Mouse (Mus musculus) liver, embryonic 13.5 days (tissue): ENCODE measurements around the gene Egfr. TPM values are rescaled to one million over a fixed set of nuclear protein-coding genes. Genes with fewer than 3 reads are reported as not detected.

ENCODE experiments used
- ATAC-seq: fragments of 200-750 bp; cut with Nextera tagmentation; 2 replicates; pipeline ENCODE4 v1.8.0; 2017; ENCODE audit warnings: low read depth, mild to moderate bottlenecking, moderate number of reproducible peaks, moderate library complexity
- DNase-seq: peaks from one replicate; pipeline ENCODE4 v3.0.0; 2022
- H3K27ac ChIP-seq: fragments of 300-500 bp; sonication (generic); 2 replicates; pipeline ENCODE4 v1.5.1; 2015; ENCODE audit warnings: moderate library complexity, mild to moderate bottlenecking, inconsistent platforms
- H3K27me3 ChIP-seq: fragments of 300-500 bp; sonication (generic); 2 replicates; pipeline ENCODE4 v1.6.1; 2015; ENCODE audit warnings: mild to moderate bottlenecking, inconsistent platforms
- H3K36me3 ChIP-seq: fragments of 300-500 bp; sonication (generic); 2 replicates; pipeline ENCODE4 v1.6.1; 2015; ENCODE audit warnings: mild to moderate bottlenecking, inconsistent platforms
- H3K4me1 ChIP-seq: fragments of 300-500 bp; sonication (generic); replicated peaks from 2 replicates; pipeline ENCODE4 v1.6.1; 2015; ENCODE audit warnings: inconsistent platforms
- H3K4me2 ChIP-seq: fragments of 300-500 bp; sonication (generic); 2 replicates; pipeline ENCODE4 v1.6.1; 2015; ENCODE audit warnings: inconsistent platforms, mild to moderate bottlenecking, moderate library complexity
- H3K4me3 ChIP-seq: fragments of 300-500 bp; sonication (generic); replicated peaks from 2 replicates; pipeline ENCODE4 v1.5.1; 2015; ENCODE audit warnings: mild to moderate bottlenecking, inconsistent platforms
- H3K9ac ChIP-seq: fragments of 300-500 bp; sonication (generic); 2 replicates; pipeline ENCODE4 v1.6.1; 2015; ENCODE audit warnings: mild to moderate bottlenecking, inconsistent platforms
- H3K9me3 ChIP-seq: fragments of 300-500 bp; sonication (generic); replicated peaks from 2 replicates; pipeline ENCODE4 v1.6.1; 2016; ENCODE audit warnings: inconsistent platforms
- WGBS: fragments of 180-500 bp; shearing (Covaris S2); methylation state at CpG from one replicate; pipeline ENCODE4 v1.1.7; 2015; ENCODE audit not compliant: insufficient replicate concordance; 5-methylcytosine and 5-hydroxymethylcytosine counted together
- polyA plus RNA-seq: library from polyadenylated mRNA; unstranded; fragments of >200 nt; fragmentation: Nextera tagmentation; extraction: Ambion mirVana; gene quantifications from 2 replicates; pipeline ENCODE4 v1.2.1, GENCODE M21; 2015

Egfr gene
- polyA plus RNA-seq, 1 experiment from 2014 or later = 0.67 TPM

DNA sequence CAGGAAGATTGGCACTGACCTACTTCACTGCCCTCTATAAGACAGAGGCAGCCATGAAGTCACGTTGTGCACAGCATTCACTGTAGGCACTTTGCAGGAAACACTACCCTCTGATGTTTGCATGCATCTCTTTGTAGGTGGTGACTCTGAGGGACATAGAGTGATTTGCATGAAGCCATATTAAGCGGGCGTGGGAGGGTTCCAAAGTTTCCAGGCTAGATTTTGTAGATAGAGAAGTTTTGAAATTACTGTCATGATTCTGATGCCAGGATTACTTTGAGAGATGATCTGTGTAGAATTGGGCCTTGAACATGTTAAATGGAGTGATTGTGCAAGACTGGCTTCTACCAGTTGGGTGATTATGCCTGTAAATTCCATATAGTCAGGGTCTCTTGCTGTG is 86.8 kb downstream of the Egfr start:
- no peaks in the 10 kb centered on the region for H3K4me1 ChIP-seq
- 67% methylated on average over 3 of the region's 3 CpGs for WGBS
- H3K9me3 ChIP-seq = no peaks in the 10 kb centered on the region

DNA sequence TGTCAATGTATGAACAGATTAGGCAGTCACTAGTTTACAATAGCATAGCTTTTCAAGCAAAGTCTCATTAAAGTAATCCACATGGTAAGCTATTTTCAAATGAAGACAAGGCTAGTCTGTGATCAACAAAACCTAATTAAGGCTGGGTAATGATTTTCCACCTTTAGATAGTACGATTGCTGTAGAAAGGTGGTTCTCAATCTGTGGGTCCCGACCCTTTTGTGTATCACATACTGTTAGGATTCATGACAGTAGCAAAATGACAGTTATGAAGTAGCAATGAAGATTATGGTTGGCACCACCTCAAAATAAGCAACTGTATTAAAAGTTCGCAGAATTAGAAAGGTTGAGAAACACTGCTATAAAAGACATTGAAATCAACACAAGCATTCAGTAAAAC is 90.9 kb downstream of the Egfr start:
- Histone ChIP-seq H3K9me3 (no peaks in the 10 kb centered on the region), H3K27ac (no peak overlapping the region), H3K9ac (no peak overlapping the region), H3K27me3 (no peaks in the 10 kb centered on the region), H3K4me1 (no peaks in the 10 kb centered on the region), H3K36me3 (no peaks in the 10 kb centered on the region), H3K4me2 (no peak overlapping the region), H3K4me3 (no peak overlapping the region)
- 63% methylated on average over 3 of the region's 3 CpGs for WGBS
- ATAC-seq (no peak), DNase-seq (no peak)

More for the DNA sequence above, 86.8 kb downstream of the Egfr start:
- no peaks in the 10 kb centered on the region for H3K27me3 ChIP-seq
- H3K4me3 ChIP-seq = no peak overlapping the region
- ATAC-seq (no peak), DNase-seq (no peak)
- no peak overlapping the region for H3K4me2 ChIP-seq
- H3K9ac ChIP-seq = no peak overlapping the region
- no peaks in the 10 kb centered on the region for H3K36me3 ChIP-seq
- no peak overlapping the region for H3K27ac ChIP-seq

GRCm38 (mm10) chr11:16843889-16844568 is 92.0 kb downstream of the Egfr start:
- no peak overlapping the region for H3K4me3 ChIP-seq
- DNase-seq (no peak), ATAC-seq (no peak)
- no peaks in the 10 kb centered on the region for H3K9me3 ChIP-seq
- 28% methylated on average over 12 of the region's 12 CpGs for whole genome bisulfite sequencing
- H3K27me3 ChIP-seq = no peaks in the 10 kb centered on the region
- no peak overlapping the region; the same call in 1 of the 2 replicates for H3K27ac ChIP-seq
- no peaks in the 10 kb centered on the region for H3K4me1 ChIP-seq
- no peak overlapping the region for H3K4me2 ChIP-seq
- H3K36me3 ChIP-seq = no peaks in the 10 kb centered on the region
- no peak overlapping the region for H3K9ac ChIP-seq

DNA sequence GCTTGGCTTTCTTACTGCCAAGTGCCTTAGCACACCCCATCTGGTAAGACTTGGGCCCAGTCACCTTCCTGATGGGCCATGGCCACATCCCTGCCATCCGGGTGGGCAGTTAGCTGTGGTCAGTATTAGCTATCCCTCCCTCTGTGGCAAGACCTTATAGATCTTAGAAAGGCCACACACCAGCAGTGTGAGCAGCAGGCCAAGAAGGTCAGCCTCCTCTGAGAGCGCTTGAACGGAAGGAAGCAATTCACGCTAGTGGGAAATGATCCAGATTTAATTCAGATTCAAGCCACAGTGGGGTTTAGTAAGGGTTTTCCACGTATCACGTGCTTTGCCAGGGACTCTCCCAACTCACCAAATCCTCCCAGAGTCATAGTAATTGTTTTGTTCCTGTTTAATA is 96.9 kb downstream of the Egfr start:
- no peak overlapping the region for H3K27ac ChIP-seq

DNA sequence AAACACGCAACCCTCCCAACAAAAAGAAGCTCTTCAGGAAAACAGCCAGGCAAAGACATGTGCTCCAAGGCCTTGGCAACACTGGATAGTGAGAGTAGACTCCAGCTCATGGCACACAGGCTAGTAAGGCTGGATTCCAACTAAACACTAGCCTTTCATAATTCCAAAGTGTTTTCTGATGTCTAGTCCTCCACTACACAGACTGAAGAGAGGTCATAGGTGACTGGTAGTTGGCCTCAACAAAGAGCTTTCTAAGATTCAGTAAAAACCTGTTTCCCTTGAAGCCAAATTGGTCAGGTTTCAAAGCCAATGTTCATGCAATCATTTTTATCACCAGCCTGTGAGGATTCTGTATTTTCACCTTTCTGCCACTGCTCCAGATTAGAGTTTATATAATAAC is 99.4 kb downstream of the Egfr start:
- Histone ChIP-seq H3K36me3 (no peaks in the 10 kb centered on the region), H3K4me2 (no peak overlapping the region), H3K27me3 (no peaks in the 10 kb centered on the region), H3K9ac (no peak overlapping the region), H3K4me3 (no peak overlapping the region), H3K9me3 (no peaks in the 10 kb centered on the region), H3K4me1 (no peaks in the 10 kb centered on the region), H3K27ac (no peak overlapping the region)
- 79% methylated on average over 1 of the region's 1 CpGs for WGBS
- ATAC-seq (no peak), DNase-seq (no peak)

More for the DNA sequence above, 96.9 kb downstream of the Egfr start:
- Histone ChIP-seq H3K36me3 (no peaks in the 10 kb centered on the region), H3K9ac (no peak overlapping the region), H3K4me3 (no peak overlapping the region), H3K4me1 (no peaks in the 10 kb centered on the region), H3K4me2 (no peak overlapping the region), H3K9me3 (no peaks in the 10 kb centered on the region), H3K27me3 (no peaks in the 10 kb centered on the region)
- 67% methylated on average over 6 of the region's 6 CpGs for WGBS
- ATAC-seq (no peak), DNase-seq (no peak)

DNA sequence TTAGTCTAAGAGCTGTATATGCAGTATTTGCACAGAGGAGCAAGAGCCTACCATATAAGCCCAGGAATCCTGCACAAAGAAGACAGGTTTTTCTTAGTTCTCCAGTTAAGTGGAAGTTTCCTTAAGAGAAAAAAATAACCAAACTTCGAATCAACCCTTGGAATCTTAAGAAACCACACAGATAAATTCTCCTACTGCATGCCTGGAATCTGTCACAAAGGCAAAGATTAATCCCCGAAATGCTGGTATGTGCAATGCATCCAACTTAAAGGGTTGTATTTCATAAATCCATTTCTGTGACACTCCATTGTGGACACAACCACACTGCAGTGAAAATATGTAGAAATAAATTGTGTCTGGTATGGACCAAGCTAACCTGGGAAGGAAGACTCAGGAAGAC is 102.1 kb downstream of the Egfr start:
- no peaks in the 10 kb centered on the region for H3K36me3 ChIP-seq
- ATAC-seq (no peak), DNase-seq (no peak)
- WGBS = 32% methylated on average over 2 of the region's 2 CpGs
- no peak overlapping the region for H3K27ac ChIP-seq
- no peak overlapping the region for H3K9ac ChIP-seq
- H3K4me2 ChIP-seq = no peak overlapping the region
- no peak overlapping the region for H3K4me3 ChIP-seq
- no peaks in the 10 kb centered on the region for H3K27me3 ChIP-seq
- H3K9me3 ChIP-seq = no peaks in the 10 kb centered on the region
- no peaks in the 10 kb centered on the region for H3K4me1 ChIP-seq

GRCm38 (mm10) chr11:16857346-16857745 is 105.3 kb downstream of the Egfr start:
- DNase-seq (no peak), ATAC-seq (no peak)
- Histone ChIP-seq H3K9ac (no peak overlapping the region), H3K4me2 (no peak overlapping the region), H3K27me3 (no peaks in the 10 kb centered on the region), H3K4me3 (no peak overlapping the region), H3K9me3 (no peaks in the 10 kb centered on the region), H3K4me1 (no peaks in the 10 kb centered on the region), H3K27ac (no peak overlapping the region), H3K36me3 (no peaks in the 10 kb centered on the region)
- WGBS = 64% methylated on average over 2 of the region's 2 CpGs

GRCm38 (mm10) chr11:16861037-16861436 is 109.0 kb downstream of the Egfr start:
- 55% methylated on average over 6 of the region's 6 CpGs for WGBS
- Histone ChIP-seq H3K36me3 (no peaks in the 10 kb centered on the region), H3K4me1 (no peaks in the 10 kb centered on the region), H3K27ac (no peak overlapping the region), H3K27me3 (no peaks in the 10 kb centered on the region), H3K9me3 (no peaks in the 10 kb centered on the region), H3K9ac (no peak overlapping the region), H3K4me2 (no peak overlapping the region), H3K4me3 (no peak overlapping the region)
- no peak for DNase-seq
- ATAC-seq = no peak

DNA sequence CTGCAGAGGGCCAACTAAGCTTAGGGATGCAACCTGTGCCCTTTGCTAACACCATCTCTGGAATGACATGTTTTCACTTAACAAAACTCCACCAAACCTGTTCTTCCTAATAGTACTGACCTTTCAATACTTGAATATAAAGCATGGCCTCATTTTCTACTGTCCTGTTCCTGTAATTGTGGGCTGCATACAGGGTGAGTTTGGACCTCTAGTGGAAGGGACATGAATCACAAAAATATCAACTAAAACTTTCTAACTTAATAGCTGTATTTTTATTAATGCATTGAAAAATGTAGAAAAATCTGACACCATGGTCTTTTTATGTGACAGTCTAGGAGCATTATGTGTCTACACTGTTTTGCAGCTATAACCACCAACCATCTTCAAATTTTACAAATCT is 111.5 kb downstream of the Egfr start:
- no peak for ATAC-seq
- H3K27me3 ChIP-seq = no peaks in the 10 kb centered on the region
- no peaks in the 10 kb centered on the region for H3K4me1 ChIP-seq
- H3K36me3 ChIP-seq = no peaks in the 10 kb centered on the region
- no peak overlapping the region for H3K9ac ChIP-seq
- no peak for DNase-seq
- no peak overlapping the region for H3K27ac ChIP-seq
- H3K4me3 ChIP-seq = no peak overlapping the region
- no peak overlapping the region for H3K4me2 ChIP-seq
- H3K9me3 ChIP-seq = no peaks in the 10 kb centered on the region

GRCm38 (mm10) chr11:16864980-16865561 is 113.1 kb downstream of the Egfr start:
- WGBS = 34% methylated on average over 3 of the region's 3 CpGs
- ATAC-seq = no peak
- H3K27me3 ChIP-seq = no peaks in the 10 kb centered on the region

DNA sequence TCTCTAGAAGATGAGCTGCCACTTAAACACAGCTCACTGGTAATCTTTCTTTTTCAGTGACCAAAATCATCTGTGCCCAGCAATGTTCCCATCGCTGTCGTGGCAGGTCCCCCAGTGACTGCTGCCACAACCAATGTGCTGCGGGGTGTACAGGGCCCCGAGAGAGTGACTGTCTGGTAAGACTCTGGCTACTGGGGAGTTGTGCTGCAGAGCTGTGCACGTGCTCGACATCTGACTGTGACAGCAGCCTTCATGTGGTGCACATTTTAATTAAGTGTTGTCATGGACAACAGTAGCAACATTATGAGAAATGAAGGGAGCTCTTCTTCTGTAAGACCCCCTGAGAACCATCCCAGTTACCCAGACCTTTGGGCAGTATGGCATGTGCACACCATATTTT is 116.0 kb downstream of the Egfr start:
- no peak for ATAC-seq

More at GRCm38 (mm10) chr11:16864980-16865561, 113.1 kb downstream of the Egfr start:
- Histone ChIP-seq H3K36me3 (no peaks in the 10 kb centered on the region), H3K4me3 (no peak overlapping the region), H3K27ac (no peak overlapping the region), H3K9me3 (no peaks in the 10 kb centered on the region), H3K9ac (no peak overlapping the region), H3K4me2 (no peak overlapping the region), H3K4me1 (no peaks in the 10 kb centered on the region)
- DNase-seq = no peak

DNA sequence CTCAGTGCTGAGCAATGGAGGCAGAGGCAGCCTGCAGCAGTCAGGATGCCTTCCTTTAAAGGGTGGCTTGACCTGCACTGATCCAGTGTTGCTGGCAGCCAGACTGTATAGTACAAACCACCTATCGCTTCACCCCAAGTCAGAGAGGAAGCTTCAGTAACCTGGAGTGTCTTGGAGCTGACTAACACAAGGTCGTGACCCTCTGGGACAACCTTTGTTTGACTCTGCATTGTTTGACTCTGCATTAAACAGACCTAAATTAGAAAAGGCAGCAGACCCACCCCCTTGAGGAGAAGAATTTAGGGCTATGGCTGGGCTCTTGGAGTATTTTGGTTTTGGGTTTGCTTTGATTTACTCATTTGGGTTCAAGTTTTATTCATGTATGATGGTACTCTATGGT is 117.5 kb downstream of the Egfr start:
- no peak overlapping the region for H3K4me2 ChIP-seq
- DNase-seq (no peak), ATAC-seq (no peak)
- no peaks in the 10 kb centered on the region for H3K4me1 ChIP-seq
- H3K36me3 ChIP-seq = no peaks in the 10 kb centered on the region
- H3K9ac ChIP-seq = no peak overlapping the region
- 55% methylated on average over 2 of the region's 2 CpGs for WGBS
- H3K9me3 ChIP-seq = no peaks in the 10 kb centered on the region
- H3K4me3 ChIP-seq = no peak overlapping the region
- H3K27me3 ChIP-seq = no peaks in the 10 kb centered on the region
- no peak overlapping the region for H3K27ac ChIP-seq

More for the DNA sequence above, 116.0 kb downstream of the Egfr start:
- Histone ChIP-seq H3K27ac (no peak overlapping the region), H3K4me1 (no peaks in the 10 kb centered on the region), H3K4me3 (no peak overlapping the region), H3K36me3 (no peaks in the 10 kb centered on the region), H3K27me3 (no peaks in the 10 kb centered on the region), H3K9ac (no peak overlapping the region), H3K9me3 (no peaks in the 10 kb centered on the region), H3K4me2 (no peak overlapping the region)
- DNase-seq = no peak
- WGBS = 59% methylated on average over 6 of the region's 6 CpGs
